Mouse (Mus musculus) embryo, embryonic 11.5 days (tissue): ENCODE measurements around the gene Clstn3.
A peak's percentile ranks its signal among the peaks of the same experiment; 100 is the strongest.
"Not testable (repeated sequence)": the region's sequence is repeated elsewhere in the genome, so short reads cannot be mapped to it uniquely, and the experiment has no call there.

ENCODE experiments used
- DNase-seq: peaks from one replicate; pipeline ENCODE4 v3.0.0-alpha.2; 2012; ENCODE audit warnings: low read depth, low spot score

The Clstn3 gene

DNA sequence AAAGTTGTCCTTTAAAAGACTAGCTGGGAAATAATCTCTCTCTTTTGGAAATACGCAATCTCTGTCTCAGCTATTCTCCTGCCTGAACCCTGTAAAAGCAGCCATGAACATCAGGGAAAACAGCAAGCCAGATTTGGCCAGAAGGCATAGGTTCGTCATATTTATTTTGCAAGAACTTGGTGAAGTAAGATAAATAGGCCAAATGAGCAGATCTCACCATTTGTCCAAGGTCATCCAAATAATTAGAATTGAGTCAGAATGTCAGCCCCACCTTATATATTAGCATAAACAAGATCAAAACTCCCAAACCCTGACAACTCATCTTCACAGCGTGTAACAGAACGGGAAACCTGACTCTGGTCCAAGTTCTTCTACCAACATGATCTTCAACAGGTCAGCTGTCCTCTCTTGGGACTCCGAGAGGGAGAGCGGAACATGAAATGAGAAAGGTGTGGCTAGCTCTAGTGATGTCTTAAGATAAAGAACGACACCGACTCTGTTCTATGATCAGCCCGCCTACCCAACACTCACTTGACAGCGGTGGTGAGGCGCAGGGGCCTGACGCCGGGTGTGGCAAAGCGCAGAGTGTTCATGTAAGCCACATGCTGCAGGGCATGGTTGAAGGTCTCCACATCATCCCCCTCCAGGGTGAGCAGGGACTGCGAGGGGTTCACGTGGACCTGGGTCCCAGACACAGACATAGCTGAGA lies 15.5 kb downstream of the Clstn3 start:
- no peak for DNase-seq

DNA sequence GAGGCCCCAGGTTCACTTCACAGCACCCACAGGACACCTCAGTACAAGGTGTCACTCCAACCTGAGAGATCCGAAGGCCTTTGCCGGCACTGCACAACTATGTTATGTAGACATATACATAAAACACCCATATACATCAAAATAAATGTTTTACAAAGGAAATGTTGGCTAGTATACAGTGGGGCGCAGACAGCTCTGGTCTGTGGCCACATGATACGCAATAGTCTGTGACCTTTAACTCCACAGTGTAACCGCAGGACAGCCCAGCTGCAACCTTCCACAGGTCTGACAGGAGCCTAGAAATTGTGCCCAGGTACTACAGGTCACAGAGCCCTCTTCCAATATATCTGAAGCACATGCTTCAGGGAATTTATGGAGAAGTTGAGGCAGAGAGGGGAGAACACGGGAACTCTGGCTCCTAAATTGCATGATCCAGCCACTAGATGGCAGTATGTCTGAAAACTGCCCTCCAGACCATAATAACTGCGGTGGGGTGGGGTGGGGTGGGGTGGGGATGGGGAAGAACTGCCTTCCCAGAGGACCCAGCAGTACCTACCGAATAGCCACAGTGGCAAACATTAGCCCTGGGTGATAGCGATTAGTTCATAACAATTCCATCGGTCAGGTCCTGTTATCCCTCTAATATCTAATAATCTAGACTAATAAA lies 16.3 kb downstream of the Clstn3 start:
- no peak for DNase-seq

DNA sequence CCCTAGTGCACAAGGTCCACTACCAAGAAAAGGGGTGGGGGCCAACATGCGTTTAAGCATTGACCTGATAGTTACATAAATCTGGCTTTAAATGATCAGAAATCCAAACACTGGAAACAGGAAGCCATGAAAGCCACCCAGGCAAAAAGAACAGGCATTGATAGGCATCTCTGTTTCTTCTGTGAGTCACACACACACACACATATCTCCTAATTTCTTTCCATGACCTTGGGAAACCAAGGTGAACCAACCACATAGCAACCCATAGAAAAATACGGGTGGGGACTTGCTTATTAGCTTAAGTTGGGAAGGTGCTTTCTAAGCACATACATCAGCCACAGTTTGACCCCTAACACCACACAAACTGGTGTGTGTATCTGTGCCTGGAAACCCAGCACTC lies 17.2 kb downstream of the Clstn3 start:
- no peak for DNase-seq

DNA sequence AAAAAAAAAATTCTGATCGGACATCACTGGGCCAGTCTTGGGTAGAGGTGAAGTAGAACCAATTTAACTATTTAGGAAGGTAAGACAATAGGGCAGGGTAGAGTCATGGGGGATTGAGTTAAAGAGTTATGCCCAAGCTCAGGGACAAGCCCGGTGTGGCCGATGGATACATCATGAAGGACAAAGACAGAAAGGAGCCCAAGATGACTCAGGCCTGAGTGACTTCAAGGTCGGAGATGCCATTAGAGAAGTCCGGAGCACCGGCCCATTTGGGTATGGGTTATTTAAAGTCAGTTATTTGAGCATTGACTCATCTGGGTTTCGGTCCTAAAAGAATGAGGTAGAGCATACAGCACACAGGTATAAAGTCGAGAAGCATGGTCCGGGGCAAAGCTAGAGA lies 18.1 kb downstream of the Clstn3 start:
- no peak for DNase-seq

DNA sequence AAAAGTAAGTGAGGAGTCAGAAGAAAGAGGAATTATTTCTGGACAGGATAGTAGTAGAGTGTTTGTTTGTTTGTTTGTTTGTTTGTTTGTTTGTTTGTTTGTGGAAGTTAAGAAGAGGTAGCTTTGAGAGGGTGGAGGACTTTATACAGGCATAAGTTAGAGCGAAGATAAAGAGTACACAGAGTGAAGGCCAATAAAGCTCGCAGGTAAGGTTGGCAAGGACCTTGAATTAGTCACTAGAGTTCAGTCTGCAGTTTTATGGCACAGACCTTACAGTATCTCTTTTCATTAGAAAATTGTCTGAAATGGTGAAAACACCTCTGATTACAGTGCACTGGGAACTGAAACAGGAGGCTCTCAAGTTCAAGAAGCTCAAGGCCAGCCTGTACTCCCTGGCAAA lies 18.6 kb downstream of the Clstn3 start:
- DNase-seq = no peak

DNA sequence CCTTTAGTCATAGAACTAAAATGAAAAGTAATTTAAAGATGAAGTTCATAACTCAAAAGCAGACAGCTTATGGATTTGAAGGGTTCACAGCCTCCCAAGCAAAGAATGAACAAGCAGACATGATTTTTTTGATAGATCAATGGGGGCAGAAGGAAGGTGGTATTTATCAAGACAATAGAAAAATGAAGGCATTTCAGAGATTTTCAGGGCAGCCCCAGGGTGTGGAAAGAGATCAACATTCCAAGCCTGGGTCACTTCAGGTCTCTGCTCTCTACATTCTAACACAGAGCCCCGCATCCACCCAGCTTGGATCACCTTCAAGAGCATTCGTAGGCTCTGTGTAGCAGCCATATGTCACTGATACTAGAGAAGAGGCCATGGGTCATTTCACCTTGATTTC lies 21.3 kb downstream of the Clstn3 start:
- no peak for DNase-seq

DNA sequence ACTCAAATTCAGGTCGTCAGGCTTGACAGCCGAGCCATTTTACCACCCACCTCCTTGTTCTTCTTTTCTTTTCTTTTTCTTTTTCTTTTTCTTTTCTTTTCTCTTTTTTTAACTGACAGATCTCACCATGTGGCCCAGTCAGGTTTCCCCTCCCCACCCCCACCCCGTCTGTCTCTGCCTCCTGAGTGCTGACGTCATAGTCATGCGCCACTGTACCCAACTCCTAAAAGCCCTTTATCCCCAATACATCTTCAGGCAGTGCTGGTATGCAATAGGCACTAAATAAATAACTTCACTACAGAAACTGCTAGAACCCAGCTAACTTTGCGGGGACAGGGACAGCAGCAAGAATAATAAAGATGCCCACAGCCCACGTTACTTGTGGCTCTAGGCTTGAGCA lies 28.3 kb downstream of the Clstn3 start:
- DNase-seq = no peak

DNA sequence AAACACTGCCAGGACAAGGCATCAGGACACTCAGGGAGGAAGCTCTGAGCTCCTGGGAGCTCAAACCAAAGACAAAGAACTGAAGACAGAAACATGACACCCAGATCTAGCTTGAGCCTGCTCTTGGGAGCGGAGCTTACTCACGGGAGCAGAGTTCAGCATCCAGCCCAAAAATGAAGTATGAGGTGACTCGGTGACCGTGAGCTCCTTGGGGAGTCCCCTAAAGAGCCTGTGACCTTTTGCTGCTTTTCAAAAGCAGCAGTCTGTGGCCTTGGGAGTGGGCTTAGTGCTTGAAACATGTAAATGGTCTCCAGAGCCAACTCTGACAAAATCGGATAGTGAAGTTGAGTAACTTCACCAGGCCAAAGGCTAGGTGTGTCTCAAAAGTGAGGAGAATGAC lies 29.4 kb downstream of the Clstn3 start:
- DNase-seq = no peak

DNA sequence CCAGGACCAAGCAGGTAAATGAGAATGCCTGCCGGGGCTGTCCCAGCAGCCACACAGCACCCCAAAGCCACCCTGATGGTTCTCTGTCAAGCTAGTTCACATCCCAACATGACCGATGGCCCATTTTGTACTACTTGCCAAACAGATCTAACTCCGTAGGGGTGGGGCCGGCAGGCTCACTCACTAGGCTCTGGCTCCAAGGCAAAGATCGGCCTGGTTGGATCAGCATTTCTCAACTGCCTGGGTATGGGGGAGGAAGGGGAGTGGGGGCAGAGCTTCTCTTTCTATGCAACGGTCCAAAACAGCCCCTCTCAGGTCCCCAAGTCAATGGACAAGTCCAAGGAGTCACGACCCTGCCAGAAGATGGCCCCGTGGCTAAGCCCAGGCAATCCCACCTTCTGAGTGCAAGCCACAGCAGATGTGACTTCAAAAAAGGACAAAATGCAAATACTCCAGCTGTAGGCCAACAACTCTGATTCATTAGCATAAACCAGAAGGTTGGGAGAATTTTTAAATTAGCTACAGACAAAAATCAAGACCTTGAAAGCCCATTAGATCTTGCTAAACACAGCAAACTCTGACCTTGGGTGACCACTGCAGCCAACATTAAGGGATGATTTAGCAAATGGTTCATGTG lies 30.8 kb downstream of the Clstn3 start:
- no peak for DNase-seq

DNA sequence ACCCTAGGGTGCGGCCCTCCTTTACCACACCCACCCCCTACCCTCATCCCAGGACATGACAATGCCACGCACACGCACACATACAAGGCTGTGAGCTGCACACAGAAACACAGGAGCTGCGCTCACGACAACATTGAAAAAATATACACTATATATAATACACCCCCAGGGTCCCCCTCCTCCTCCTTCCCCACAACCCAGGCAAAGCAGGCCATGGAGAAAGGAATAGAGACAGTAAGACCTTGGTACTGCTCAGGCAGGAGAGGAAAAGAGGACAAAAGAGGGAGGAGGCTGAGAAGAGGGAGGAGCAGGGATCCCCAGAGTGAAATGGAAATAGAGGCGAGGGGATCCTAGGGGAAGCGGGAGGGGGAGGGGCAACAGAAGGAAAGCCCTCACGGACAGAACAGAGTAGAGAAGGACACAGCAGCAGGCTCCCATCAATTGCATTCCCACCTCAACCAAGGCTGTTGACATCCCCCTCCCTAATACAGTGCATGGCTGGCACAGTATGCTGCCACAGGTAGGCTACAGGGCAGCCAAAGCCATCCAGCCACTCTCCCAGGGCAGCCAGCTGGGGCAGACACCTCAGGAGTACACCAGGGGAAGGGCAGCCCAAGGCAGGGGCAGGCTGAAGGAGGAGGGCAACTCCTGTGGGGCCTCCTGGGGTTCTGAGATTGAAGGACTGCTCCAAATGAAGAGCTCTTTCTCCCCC lies 33.7 kb downstream of the Clstn3 start:
- no peak for DNase-seq

DNA sequence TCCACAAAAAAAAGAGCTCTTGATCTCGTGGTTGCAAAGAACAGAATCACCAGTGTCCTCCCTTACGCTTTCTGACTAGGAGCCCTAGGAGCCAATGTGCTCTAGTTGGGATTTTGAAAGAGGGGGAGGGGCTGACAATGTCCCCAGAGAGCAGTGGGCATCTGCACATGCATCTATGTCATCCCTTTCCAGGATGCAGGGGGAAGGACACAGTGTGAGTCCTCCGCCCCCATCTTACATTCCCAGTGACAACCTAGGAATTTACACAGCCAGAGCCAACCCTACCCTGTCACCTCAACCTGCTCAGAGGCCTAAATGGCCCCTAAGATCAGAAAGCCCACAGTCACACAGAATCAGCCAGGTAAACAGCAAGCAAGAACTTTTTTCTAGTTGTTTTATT lies 34.2 kb downstream of the Clstn3 start:
- no peak for DNase-seq

DNA sequence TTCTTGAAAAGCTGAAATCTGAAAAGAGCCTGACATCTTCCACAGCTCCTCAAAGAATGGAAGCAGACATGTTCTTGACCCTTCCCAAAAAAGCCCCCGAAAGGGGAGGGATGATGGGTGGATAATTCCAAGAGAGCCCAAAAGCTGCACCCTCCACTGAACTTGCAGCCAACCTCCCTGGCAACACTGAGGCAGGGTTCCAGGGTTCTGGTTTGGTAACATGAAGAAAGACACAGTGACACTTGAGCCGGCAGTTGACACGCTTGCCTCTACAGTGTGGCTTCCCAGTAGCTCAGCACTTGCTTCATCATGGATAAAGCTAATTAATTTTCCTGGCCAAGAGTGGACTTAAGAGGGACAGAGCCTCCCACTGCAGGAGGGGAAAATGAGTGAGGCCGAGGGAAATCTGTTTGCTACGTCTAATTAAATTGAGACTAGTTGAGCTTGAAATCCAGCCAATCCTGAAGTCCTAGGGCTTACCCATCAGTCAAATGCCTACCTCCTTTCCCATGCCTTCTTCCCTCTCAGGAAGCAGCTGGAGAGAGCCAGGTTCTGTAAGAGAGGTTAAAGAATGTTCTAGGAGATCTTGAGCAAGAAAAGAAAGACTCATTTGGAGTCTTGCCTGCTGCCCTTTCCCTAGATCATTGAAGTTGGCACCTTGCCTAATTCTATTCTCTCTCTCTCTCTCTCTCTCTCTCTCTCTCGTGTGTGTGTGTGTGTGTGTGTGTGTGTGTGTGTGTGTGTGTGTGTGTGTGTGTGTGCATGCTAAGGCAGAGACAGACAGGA lies 36.6 kb downstream of the Clstn3 start:
- no peak for DNase-seq

DNA sequence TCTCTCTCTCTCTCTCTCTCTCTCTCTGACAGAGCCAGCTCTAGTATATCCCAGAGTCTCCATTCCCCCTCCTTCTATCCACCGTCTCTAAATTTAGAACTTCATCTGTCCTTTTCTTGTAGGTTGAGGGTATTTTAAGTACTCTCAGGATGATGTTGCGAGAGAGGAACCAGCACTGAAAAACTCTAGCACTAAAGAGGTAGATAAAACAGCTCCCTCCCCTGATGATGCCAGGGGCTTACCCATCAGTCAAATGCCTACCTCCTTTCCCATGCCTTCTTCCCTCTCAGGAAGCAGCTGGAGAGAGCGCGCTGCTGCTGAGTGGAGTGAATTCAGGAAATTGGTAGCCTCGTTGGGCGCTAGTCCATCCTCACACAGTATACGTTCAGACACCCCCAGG lies 37.3 kb downstream of the Clstn3 start:
- no peak for DNase-seq

DNA sequence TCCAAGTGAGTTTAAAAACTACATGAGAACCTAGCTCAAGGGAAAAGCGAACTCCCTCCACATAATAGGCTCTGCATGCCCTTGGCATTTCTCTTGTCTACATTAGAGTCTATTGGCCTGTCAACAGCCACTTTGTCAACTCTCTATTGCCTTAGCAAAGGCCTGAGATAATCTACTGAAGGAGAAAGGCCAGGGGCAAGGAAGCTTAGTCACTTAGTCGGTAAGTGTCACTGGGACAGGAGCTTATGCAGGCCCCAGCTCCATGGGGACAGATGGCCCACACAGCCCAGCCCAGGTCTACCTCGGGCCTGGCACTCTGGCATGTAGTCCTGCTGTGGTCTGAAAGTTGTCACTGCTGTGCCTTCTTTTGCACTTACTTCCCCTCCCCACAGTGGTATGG lies 38.0 kb downstream of the Clstn3 start:
- DNase-seq = no peak

DNA sequence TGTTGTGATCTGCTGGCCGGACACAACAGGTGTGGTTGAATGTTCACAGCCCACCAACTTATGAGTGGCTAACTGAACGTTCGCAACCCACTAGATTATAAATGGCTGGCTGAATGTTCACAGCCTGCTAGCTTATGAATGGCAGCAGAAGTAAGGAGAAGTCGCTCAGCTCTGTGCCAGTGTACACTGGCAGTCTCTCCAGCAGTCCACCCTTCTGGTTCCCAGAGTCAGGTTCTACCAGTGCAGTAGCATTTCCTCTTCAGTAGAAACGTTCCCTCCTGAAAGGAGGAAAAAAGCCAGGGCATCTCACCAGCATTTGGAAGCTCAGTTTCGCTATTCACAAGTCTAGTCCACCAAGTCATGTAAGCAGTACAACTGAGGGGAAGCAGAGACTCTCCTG lies 39.1 kb downstream of the Clstn3 start:
- no peak for DNase-seq

DNA sequence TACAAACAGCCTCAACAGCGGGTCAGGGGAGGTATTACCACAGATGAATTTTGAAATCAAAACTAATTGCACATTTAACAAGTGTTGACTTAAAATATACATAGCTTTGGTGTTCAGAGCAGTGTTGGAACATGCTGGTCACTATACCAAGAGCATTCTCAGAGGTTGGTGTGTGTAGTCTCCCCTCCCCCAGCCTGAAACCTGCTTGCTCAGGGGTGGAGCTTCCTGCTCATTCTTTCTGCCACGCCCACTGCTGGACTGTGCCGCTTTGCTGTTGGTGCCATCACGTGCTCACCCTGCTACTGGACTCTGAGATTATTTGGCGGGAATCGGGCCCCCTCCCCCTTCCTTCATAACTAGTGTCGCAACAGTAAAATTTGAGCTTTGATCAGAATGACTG lies 39.6 kb downstream of the Clstn3 start:
- DNase-seq = not testable (repeated sequence)

DNA sequence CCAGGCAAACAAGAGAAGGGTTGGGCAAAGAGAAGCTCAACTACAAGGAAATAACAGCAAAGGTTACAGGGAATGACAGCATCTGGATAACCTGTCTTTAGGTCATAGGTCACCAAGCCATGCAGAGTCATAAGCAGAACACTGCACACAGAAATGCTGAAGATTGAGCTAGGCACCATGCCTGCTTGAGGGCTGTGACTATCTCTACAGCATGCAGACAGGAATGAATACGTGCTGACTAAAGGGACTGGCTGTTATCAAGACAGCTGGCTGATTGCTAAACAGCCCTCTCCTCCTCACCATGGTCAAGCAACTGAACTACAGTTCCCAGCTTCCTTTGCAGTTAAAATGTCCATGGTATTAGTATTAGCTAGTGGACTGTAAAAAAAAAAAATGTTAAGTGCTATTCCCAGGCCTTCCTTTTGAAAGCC lies 40.5 kb downstream of the Clstn3 start:
- DNase-seq = no peak

DNA sequence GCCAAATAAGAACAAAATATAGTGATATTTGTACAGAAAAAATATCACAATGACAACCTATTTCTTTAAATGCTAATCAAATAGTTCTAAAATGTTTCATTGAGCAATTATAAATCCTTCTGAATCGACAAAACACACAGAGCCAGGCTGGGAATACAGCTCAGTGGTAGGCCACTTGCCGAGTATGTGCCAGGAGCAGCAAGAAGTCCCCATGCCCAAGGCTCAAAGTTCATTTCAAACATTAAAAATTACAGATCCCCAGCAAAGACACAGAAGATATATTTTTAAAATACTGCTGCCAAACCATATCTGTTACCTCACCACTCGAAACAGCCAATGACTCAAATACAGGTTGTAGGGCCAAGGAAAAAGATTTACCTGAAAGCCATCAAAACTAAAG lies 45.9 kb downstream of the Clstn3 start:
- no peak for DNase-seq

DNA sequence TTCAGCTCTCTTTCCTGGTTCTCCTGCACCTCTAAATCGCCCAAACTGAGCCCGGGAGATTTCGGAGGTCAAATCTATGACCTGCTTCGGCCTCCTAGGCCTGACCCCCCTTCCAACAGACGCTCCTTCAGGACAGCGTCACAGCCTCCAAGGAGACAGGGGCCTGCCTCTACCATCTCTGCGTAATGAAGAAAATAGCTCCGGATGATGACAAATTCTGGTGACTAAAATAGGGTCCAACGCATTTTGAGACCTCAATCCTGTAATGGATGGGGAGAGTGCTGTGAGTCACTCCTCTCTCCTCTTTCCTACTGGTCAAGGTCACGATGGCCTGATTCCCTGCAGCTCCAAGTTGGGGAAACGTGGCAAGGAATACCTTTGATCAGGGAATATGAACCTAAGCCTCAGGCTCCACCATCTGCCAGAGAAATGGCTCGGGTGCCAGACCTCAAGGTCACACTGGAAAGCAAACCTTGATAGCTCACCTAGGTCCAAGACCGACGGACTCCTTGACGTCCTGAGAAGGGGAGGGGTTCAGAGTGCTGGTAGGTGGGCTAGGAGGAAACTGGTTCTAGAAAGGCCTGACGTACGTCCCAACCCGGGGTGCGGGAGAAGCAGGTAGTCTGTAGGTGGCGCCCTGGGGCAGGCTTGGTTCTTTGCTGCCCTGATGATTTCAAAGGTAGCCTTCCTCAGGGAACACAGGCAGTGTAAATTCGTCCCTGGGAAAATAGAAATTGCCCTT lies 49.1 kb downstream of the Clstn3 start:
- DNase-seq = peak; percentile 40

DNA sequence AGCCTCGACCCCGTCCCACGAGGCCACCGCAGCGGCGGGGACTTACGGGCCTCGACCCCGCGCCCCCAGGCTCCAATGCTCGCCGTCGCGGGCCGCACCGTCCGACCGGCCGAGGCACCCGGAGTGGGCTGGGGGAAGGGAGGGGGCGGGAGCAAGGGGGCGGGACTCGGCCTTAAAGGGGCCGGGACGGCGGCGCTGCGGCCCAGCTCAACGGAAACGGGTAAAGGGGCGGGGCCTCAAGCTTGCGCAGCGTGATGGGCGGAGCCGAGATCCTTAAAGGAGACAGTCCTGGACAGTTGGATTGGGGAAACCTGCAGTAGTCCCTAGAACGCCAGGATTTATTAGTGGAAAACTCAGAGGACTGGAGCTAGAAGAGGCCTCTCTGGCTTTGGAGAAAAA lies 49.7 kb downstream of the Clstn3 start, which contains the start of gene Pex5:
Pex5 (minus strand) TSS at position 141 of the 399 bp plus-strand sequence.
- DNase-seq = peak; percentile 85
